Mouse (Mus musculus) erythroblast, embryonic 14.5 days (primary cell): ENCODE data around the gene Arl6ip4.

ENCODE experiments used
- GATA1 ChIP-seq: IDR thresholded peaks from 2 replicates; pipeline ENCODE4 v1.6.1; 2012; ENCODE audit warnings: low read length, inconsistent platforms, mixed read lengths
- TAL1 ChIP-seq: IDR thresholded peaks from 3 replicates; pipeline ENCODE4 v1.6.1; 2012; ENCODE audit warnings: low read length, inconsistent platforms, mixed read lengths

DNA sequence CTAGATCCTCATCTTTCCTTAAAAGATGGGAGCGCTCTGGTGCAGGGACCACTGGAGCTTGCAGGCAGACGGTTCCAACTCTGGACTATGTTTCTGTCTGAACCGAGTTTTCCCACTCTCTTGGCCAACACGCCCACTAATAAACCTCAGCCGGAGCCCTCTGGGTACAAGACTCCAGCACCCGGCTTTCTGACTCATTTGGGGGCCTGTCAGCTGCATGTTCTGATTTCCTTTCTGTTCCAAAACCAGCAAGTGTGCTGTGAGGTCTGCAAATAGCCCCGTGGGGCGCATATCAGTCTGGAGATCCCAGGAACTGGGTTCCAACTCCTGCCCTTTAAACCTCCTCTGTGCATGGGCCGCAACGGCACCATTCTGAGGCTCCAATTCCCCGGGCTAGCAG lies 47.6 kb downstream of the Arl6ip4 start:
- TF ChIP-seq TAL1 (no peak), GATA1 (no peak)
